In the genomic region with DNA sequence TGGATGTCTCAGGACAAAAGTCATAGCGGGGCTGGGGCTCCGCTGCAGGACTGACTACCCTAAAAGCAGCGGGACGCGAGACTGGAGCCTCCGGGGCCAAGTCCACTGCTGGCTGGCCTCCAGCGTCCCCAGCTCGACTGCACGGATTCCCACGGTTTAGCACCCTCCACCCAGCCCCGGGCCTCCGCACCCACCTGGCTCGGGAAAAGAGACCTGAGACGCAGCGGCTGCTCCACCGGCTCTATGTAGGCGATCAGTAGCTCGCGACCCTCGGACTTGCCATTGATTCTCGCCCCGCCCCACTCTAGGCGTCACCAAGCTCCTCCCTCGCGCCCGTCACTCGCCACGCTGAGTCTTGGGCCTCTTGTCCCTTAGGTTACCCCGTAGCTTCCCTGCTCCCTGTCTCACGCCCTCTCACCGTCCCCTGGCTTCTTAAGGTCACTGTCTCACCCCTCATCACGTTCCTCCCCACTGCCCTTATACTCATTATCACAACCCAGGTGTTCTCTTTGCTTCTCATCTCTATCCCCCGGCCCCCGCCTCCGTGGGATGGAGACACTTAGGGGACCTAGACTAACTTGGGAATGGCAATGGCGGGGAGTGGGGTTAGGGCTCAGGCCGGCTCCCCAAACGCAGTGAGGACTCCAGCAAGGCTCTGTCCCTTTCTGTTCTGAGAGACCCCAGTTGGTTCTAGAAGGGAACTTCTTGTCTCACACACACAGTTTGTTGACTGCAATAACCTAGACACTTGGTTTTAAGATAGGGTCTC, we compare ENCODE assay signal across 8 mouse cellular contexts. TPM values are rescaled to one million over a fixed set of nuclear protein-coding genes. Genes with fewer than 3 reads are reported as not detected.
DNase-seq lines count a peak whose midpoint lies in the region; ATAC-seq and TF ChIP-seq lines count a peak whose summit lies in the region.

No protein-coding gene starts in this region.

- H3K4me1 ChIP-seq in E14TG2a.4 (replicated peaks; ENCODE audit: low read depth, low read length), result peaks cover 27% of the 10 kb centered on the region
- no peaks in the 10 kb centered on the region; the same call in 1 of the 2 replicates for H3K4me1 ChIP-seq in forebrain, embryonic 11.5 days (replicated peaks; ENCODE audit: control insufficient read depth, insufficient read depth, low read length)
- peaks cover 9% of the 10 kb centered on the region for H3K4me1 ChIP-seq in heart, embryonic 16.5 days (ENCODE audit: control insufficient read depth, insufficient read depth, low read length)
- H3K4me1 ChIP-seq in liver, embryonic 15.5 days (replicated peaks), result peaks cover 47% of the 10 kb centered on the region
- peaks cover 3% of the 10 kb centered on the region; the same call in 1 of the 2 replicates for H3K4me1 ChIP-seq in neural tube, embryonic 11.5 days (ENCODE audit: control insufficient read depth, insufficient read depth, low read length)
- H3K4me1 ChIP-seq in stomach, embryonic 16.5 days (ENCODE audit: control insufficient read depth, insufficient read depth, low read length), result peaks cover 10% of the 10 kb centered on the region; the same call in 1 of the 2 replicates

- peak overlapping the region; percentile 68 for H3K9ac ChIP-seq in forebrain, embryonic 11.5 days (ENCODE audit: low read length)
- peak overlapping the region; percentile 82 for H3K9ac ChIP-seq in heart, embryonic 16.5 days (ENCODE audit: low read length)
- peak overlapping the region; percentile 76 for H3K9ac ChIP-seq in liver, embryonic 15.5 days
- peak overlapping the region; percentile 63 for H3K9ac ChIP-seq in neural tube, embryonic 11.5 days (ENCODE audit: low read length)
- H3K9ac ChIP-seq in stomach, embryonic 16.5 days (ENCODE audit: low read length), result peak overlapping the region; percentile 84

- peaks cover 16% of the 10 kb centered on the region for H3K27me3 ChIP-seq in E14TG2a.4 (ENCODE audit: insufficient read depth, low read length)
- no peaks in the 10 kb centered on the region for H3K27me3 ChIP-seq in forebrain, embryonic 11.5 days (ENCODE audit: control insufficient read depth, insufficient read depth, low read length)
- H3K27me3 ChIP-seq in heart, embryonic 16.5 days (ENCODE audit: control insufficient read depth, insufficient read depth, low read length), result no peaks in the 10 kb centered on the region
- no peaks in the 10 kb centered on the region for H3K27me3 ChIP-seq in liver, embryonic 15.5 days
- no peaks in the 10 kb centered on the region for H3K27me3 ChIP-seq in neural tube, embryonic 11.5 days (ENCODE audit: control insufficient read depth, insufficient read depth, low read length)
- no peaks in the 10 kb centered on the region for H3K27me3 ChIP-seq in stomach, embryonic 16.5 days (ENCODE audit: control insufficient read depth, insufficient read depth, low read length)

- H3K27ac ChIP-seq in forebrain, embryonic 11.5 days (ENCODE audit: low read depth, low read length), result no peak overlapping the region
- H3K27ac ChIP-seq in heart, embryonic 16.5 days (ENCODE audit: low read length), result peak overlapping the region; percentile 80
- H3K27ac ChIP-seq in liver, embryonic 15.5 days (replicated peaks), result peak overlapping the region; percentile 60
- H3K27ac ChIP-seq in neural tube, embryonic 11.5 days (ENCODE audit: low read depth, low read length), result no peak overlapping the region
- peak overlapping the region; percentile 92 for H3K27ac ChIP-seq in stomach, embryonic 16.5 days (ENCODE audit: low read length)

- WGBS in forebrain, embryonic 11.5 days, result 2% methylated on average over 38 of the region's 38 CpGs
- WGBS in heart, embryonic 16.5 days, result under 1% methylated on average over 38 of the region's 38 CpGs
- 2% methylated on average over 38 of the region's 38 CpGs for WGBS in liver, embryonic 15.5 days (ENCODE audit: insufficient replicate concordance)
- WGBS in neural tube, embryonic 11.5 days, result 4% methylated on average over 38 of the region's 38 CpGs
- 2% methylated on average over 38 of the region's 38 CpGs for WGBS in stomach, embryonic 16.5 days

- DNase-seq in c-Kit-positive CD71-positive TER-119-negative erythroid progenitor cells, embryonic 14.5 days (ENCODE audit: low read depth), result peak; percentile 94
- peak; percentile 94 for DNase-seq in forebrain, embryonic 11.5 days (ENCODE audit: low spot score)
- DNase-seq in kidney, postnatal 36 days, result peak; percentile 94 to 96
- peak; percentile 93 for DNase-seq in neural tube, embryonic 11.5 days (ENCODE audit: low spot score)

- H3K36me3 ChIP-seq in E14TG2a.4 (ENCODE audit: insufficient read depth, low read length), result 0 out of 2 replicates have a peak, but pooled peaks cover 6% of the 10 kb centered on the region
- no peaks in the 10 kb centered on the region for H3K36me3 ChIP-seq in forebrain, embryonic 11.5 days (ENCODE audit: control insufficient read depth, insufficient read depth, low read length)
- peaks cover 8% of the 10 kb centered on the region for H3K36me3 ChIP-seq in heart, embryonic 16.5 days (ENCODE audit: control insufficient read depth, insufficient read depth)
- peaks cover 3% of the 10 kb centered on the region for H3K36me3 ChIP-seq in liver, embryonic 15.5 days (replicated peaks)
- H3K36me3 ChIP-seq in neural tube, embryonic 11.5 days (ENCODE audit: control insufficient read depth, insufficient read depth, low read length), result no peaks in the 10 kb centered on the region; the same call in 1 of the 2 replicates
- H3K36me3 ChIP-seq in stomach, embryonic 16.5 days (ENCODE audit: control insufficient read depth, insufficient read depth, low read length), result peaks cover 14% of the 10 kb centered on the region; the same call in 1 of the 2 replicates

- H3K4me3 ChIP-seq in E14TG2a.4 (replicated peaks; ENCODE audit: low read length), result peak overlapping the region; percentile 89
- peak overlapping the region; percentile 77 for H3K4me3 ChIP-seq in forebrain, embryonic 11.5 days (ENCODE audit: low read depth, low read length)
- peak overlapping the region; percentile 81 for H3K4me3 ChIP-seq in heart, embryonic 16.5 days (ENCODE audit: low read length)
- H3K4me3 ChIP-seq in liver, embryonic 15.5 days (replicated peaks), result peak overlapping the region; percentile 83
- peak overlapping the region; percentile 68 for H3K4me3 ChIP-seq in neural tube, embryonic 11.5 days (ENCODE audit: low read depth, low read length)
- H3K4me3 ChIP-seq in stomach, embryonic 16.5 days (replicated peaks; ENCODE audit: low read length), result peak overlapping the region; percentile 78

- no peak for TF ChIP-seq CTCF in E14TG2a.4 (conservative IDR thresholded peaks at IDR 0.05; ENCODE audit: low read length)

- peak; percentile 96 for ATAC-seq in forebrain, embryonic 11.5 days (replicated peaks; ENCODE audit: low FRiP score)
- peak; percentile 93 for ATAC-seq in heart, embryonic 16.5 days (replicated peaks; ENCODE audit: extremely low read depth, insufficient read depth, low FRiP score)
- ATAC-seq in liver, embryonic 15.5 days (ENCODE audit: insufficient read depth), result peak; percentile 82
- ATAC-seq in neural tube, embryonic 11.5 days (ENCODE audit: insufficient read depth, low FRiP score, low TSS enrichment), result peak; percentile 97
- peak; percentile 91 for ATAC-seq in stomach, embryonic 16.5 days (ENCODE audit: insufficient read depth, low FRiP score)

- no peaks in the 10 kb centered on the region for H3K9me3 ChIP-seq in E14TG2a.4 (ENCODE audit: low read length)
- no peaks in the 10 kb centered on the region for H3K9me3 ChIP-seq in forebrain, embryonic 11.5 days (ENCODE audit: control insufficient read depth, low read length)
- no peaks in the 10 kb centered on the region for H3K9me3 ChIP-seq in heart, embryonic 16.5 days (replicated peaks; ENCODE audit: control insufficient read depth, low read length)
- H3K9me3 ChIP-seq in liver, embryonic 15.5 days (replicated peaks), result no peaks in the 10 kb centered on the region
- no peaks in the 10 kb centered on the region for H3K9me3 ChIP-seq in neural tube, embryonic 11.5 days (ENCODE audit: control insufficient read depth, low read length)
- no peaks in the 10 kb centered on the region for H3K9me3 ChIP-seq in stomach, embryonic 16.5 days (replicated peaks; ENCODE audit: control insufficient read depth, low read length)

- H3K4me2 ChIP-seq in forebrain, embryonic 11.5 days (ENCODE audit: low read depth, low read length, severe bottlenecking), result peak overlapping the region; percentile 77
- H3K4me2 ChIP-seq in heart, embryonic 16.5 days (ENCODE audit: low read depth, low read length), result peak overlapping the region; percentile 84
- H3K4me2 ChIP-seq in liver, embryonic 15.5 days, result peak overlapping the region; percentile 92
- H3K4me2 ChIP-seq in neural tube, embryonic 11.5 days (ENCODE audit: low read depth), result peak overlapping the region; percentile 59
- peak overlapping the region; percentile 76 for H3K4me2 ChIP-seq in stomach, embryonic 16.5 days (ENCODE audit: low read depth, low read length)

RNA-seq across cellular contexts. Expression of a gene that starts 1.1 kb away (rescaled TPM):
- polyA plus RNA-seq in forebrain, embryonic 11.5 days (2014; fragmentation: Nextera tagmentation; extraction: Ambion mirVana), result 9.1 and 10.1 TPM in 2 replicates
- polyA plus RNA-seq in heart, embryonic 16.5 days (2015; fragmentation: Nextera tagmentation; extraction: Ambion mirVana), result 9.6 and 10.0 TPM in 2 replicates
- polyA plus RNA-seq in liver, embryonic 15.5 days (2015; fragmentation: Nextera tagmentation; extraction: Ambion mirVana), result 7.8 and 9.6 TPM in 2 replicates
- 11.2 and 14.8 TPM in 2 replicates for polyA plus RNA-seq in neural tube, embryonic 11.5 days (2014; fragmentation: Nextera tagmentation; extraction: Ambion mirVana)
- 30.0 and 32.1 TPM in 2 replicates for polyA plus RNA-seq in stomach, embryonic 16.5 days (2015; fragmentation: Nextera tagmentation; extraction: Ambion mirVana)

RNA-seq across cellular contexts. Expression of a gene that starts 17.6 kb away (rescaled TPM):
- 89.3 and 98.2 TPM in 2 replicates for polyA plus RNA-seq in forebrain, embryonic 11.5 days (2014; fragmentation: Nextera tagmentation; extraction: Ambion mirVana)
- 57.6 and 69.8 TPM in 2 replicates for polyA plus RNA-seq in heart, embryonic 16.5 days (2015; fragmentation: Nextera tagmentation; extraction: Ambion mirVana)
- polyA plus RNA-seq in liver, embryonic 15.5 days (2015; fragmentation: Nextera tagmentation; extraction: Ambion mirVana), result 582 and 589 TPM in 2 replicates
- 81.5 and 89.7 TPM in 2 replicates for polyA plus RNA-seq in neural tube, embryonic 11.5 days (2014; fragmentation: Nextera tagmentation; extraction: Ambion mirVana)
- polyA plus RNA-seq in stomach, embryonic 16.5 days (2015; fragmentation: Nextera tagmentation; extraction: Ambion mirVana), result 144 and 150 TPM in 2 replicates

RNA-seq across cellular contexts. Expression of a gene that starts 22.3 kb away (rescaled TPM):
- 0.96 and 0.98 TPM in 2 replicates for polyA plus RNA-seq in forebrain, embryonic 11.5 days (2014; fragmentation: Nextera tagmentation; extraction: Ambion mirVana)
- polyA plus RNA-seq in heart, embryonic 16.5 days (2015; fragmentation: Nextera tagmentation; extraction: Ambion mirVana), result 3.4 and 6.3 TPM in 2 replicates
- 0.22 and 0.32 TPM in 2 replicates for polyA plus RNA-seq in liver, embryonic 15.5 days (2015; fragmentation: Nextera tagmentation; extraction: Ambion mirVana)
- 0.82 and 1.2 TPM in 2 replicates for polyA plus RNA-seq in neural tube, embryonic 11.5 days (2014; fragmentation: Nextera tagmentation; extraction: Ambion mirVana)
- polyA plus RNA-seq in stomach, embryonic 16.5 days (2015; fragmentation: Nextera tagmentation; extraction: Ambion mirVana), result 29.3 and 35.5 TPM in 2 replicates

RNA-seq across cellular contexts. Expression of a gene that starts 22.7 kb away (rescaled TPM):
- polyA plus RNA-seq in forebrain, embryonic 11.5 days (2014; fragmentation: Nextera tagmentation; extraction: Ambion mirVana), result 132 and 135 TPM in 2 replicates
- 47.8 and 51.4 TPM in 2 replicates for polyA plus RNA-seq in heart, embryonic 16.5 days (2015; fragmentation: Nextera tagmentation; extraction: Ambion mirVana)
- 51.3 and 52.9 TPM in 2 replicates for polyA plus RNA-seq in liver, embryonic 15.5 days (2015; fragmentation: Nextera tagmentation; extraction: Ambion mirVana)
- polyA plus RNA-seq in neural tube, embryonic 11.5 days (2014; fragmentation: Nextera tagmentation; extraction: Ambion mirVana), result 108 and 109 TPM in 2 replicates
- polyA plus RNA-seq in stomach, embryonic 16.5 days (2015; fragmentation: Nextera tagmentation; extraction: Ambion mirVana), result 76.0 and 77.8 TPM in 2 replicates

RNA-seq across cellular contexts. Expression of a gene that starts 23.0 kb away (rescaled TPM):
- 1.1 and 1.8 TPM in 2 replicates for polyA plus RNA-seq in forebrain, embryonic 11.5 days (2014; fragmentation: Nextera tagmentation; extraction: Ambion mirVana)
- 0.32 and 0.41 TPM in 2 replicates for polyA plus RNA-seq in heart, embryonic 16.5 days (2015; fragmentation: Nextera tagmentation; extraction: Ambion mirVana)
- 0.06 and 0.15 TPM in 2 replicates for polyA plus RNA-seq in liver, embryonic 15.5 days (2015; fragmentation: Nextera tagmentation; extraction: Ambion mirVana)
- 0.92 and 1.0 TPM in 2 replicates for polyA plus RNA-seq in neural tube, embryonic 11.5 days (2014; fragmentation: Nextera tagmentation; extraction: Ambion mirVana)
- 0.31 TPM in 1 of 2 replicates, not detected in the other for polyA plus RNA-seq in stomach, embryonic 16.5 days (2015; fragmentation: Nextera tagmentation; extraction: Ambion mirVana)

Comparison
In these comparisons a context has a peak if more than half of its experiments do, and no peak if none do; other contexts are left out.
1. H3K27ac ChIP-seq: peak in heart, embryonic 16.5 days (single experiment), liver, embryonic 15.5 days (single experiment) and stomach, embryonic 16.5 days (single experiment); none in forebrain, embryonic 11.5 days (single experiment) and neural tube, embryonic 11.5 days (single experiment).
2. Peak in every context shown above with its lines, with median percentiles within 50 percentile points of each other: H3K4me3 ChIP-seq, DNase-seq, ATAC-seq, H3K4me2 ChIP-seq and H3K9ac ChIP-seq.